Mouse (Mus musculus) embryonic fibroblast, embryonic 13.5 days (primary cell): ENCODE results near the gene Ccl22. TPM values are rescaled to one million over a fixed set of nuclear protein-coding genes. Genes with fewer than 3 reads are reported as not detected.

Experiments
- H3K27ac ChIP-seq: 2 replicates; pipeline ENCODE4 v1.5.1; 2012; ENCODE audit warnings: low read length, control low read depth, inconsistent platforms; ENCODE audit not compliant: insufficient read depth
- H3K4me1 ChIP-seq: 2 replicates; pipeline ENCODE4 v1.6.1; 2011; ENCODE audit warnings: low read length; ENCODE audit not compliant: control insufficient read depth, insufficient read depth
- H3K4me3 ChIP-seq: 2 replicates; pipeline ENCODE4 v1.5.1; 2011; ENCODE audit warnings: mild to moderate bottlenecking, control low read depth, low read length; ENCODE audit not compliant: insufficient read depth
- CTCF ChIP-seq: IDR thresholded peaks from 2 replicates; pipeline ENCODE4 v1.5.1; 2011; ENCODE audit warnings: mild to moderate bottlenecking, control low read depth, low read length, moderate library complexity, borderline replicate concordance; ENCODE audit not compliant: insufficient read depth
- POLR2A ChIP-seq: IDR thresholded peaks from 2 replicates; pipeline ENCODE4 v1.6.1; 2011; ENCODE audit warnings: low read depth, mild to moderate bottlenecking, control low read depth, low read length, moderate library complexity
- polyA plus RNA-seq: library from polyadenylated mRNA; stranded (reverse); fragments of >200 nt; gene quantifications from 2 replicates; pipeline ENCODE4 v1.2.4, GENCODE M21; 2011; ENCODE audit warnings: low read depth; ENCODE audit not compliant: missing spikeins, insufficient read length

The Ccl22 gene
- polyA plus RNA-seq, 1 experiment = not detected

DNA sequence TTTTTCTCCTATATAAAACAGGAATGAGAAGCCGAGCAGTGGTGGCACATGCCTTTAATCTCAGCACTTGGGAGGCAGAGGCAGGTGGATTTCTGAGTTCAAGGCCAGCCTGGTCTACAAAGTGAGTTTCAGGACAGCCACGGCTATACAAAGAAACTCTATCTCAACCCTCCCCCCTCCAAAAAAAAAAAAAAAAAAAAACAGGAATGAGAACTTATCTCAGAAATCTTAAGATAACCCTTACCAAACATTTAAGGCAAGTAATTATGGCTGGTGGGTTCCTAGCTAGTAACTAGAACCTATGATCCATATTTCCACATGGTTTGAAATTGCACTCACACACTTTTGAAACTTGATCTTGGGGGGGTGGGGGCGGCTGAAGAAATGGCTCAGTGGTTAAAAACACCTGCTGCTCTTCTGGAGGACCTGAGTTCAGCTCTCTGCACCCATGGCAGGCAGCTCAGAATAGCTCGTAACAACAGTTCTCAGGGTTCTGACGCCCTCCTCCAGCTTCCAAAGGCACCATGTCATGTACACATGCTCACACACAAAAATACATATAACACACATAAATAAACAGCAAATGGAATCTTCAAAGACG, 40.7 kb downstream of the Ccl22 start:
- TF ChIP-seq POLR2A (no peak), CTCF (no peak)

DNA sequence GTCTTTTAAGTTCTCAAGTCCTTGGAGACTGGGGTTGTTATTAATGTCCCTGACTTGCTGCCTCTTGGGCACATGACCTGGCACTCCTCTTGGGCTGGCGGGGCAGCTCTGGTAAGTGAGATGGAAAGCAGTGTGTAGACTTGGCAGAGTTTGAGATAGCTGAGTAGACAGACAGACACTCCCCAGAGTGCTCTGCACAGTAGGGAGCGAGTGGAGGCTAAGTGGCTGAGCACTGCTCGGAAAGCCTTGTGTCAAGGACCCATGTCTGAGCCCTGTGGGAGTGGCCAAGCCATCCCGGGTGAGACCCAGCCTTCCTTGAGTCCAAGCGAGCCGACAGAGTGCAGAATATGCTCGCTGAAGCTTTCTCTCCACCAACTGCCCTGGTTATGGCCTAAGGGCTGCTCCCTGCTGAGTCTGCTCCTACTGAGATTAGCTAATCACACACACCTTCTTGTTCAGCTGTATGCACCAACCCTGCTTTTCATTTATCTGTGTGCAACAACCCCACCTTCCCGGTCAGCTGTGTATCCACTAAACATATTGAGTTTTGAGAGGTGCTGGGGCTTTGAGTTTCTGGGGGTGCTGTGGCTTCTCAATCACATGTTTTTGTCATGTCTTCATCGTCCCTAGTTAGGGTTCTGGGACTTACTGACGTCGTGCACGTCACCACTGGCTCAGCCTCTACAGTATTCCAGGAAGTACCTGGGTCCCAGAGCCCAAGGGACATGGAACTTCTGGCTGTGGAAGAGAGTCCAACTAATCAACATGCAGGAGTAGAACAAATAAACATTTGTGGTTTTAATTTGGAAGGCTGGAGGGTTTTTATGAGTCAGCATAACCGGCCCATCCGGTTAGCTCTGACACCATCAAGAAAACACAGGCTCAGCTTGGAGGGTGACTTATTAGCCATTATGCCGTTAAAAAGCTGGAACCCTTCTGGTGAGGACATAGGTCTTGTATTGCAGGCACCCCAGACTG, 42.4 kb downstream of the Ccl22 start:
- H3K27ac ChIP-seq = peak overlapping the region; percentile 90
- no peak for TF ChIP-seq CTCF
- TF ChIP-seq POLR2A = no peak
- no peak overlapping the region for H3K4me3 ChIP-seq
- H3K4me1 ChIP-seq = peaks cover 23% of the 10 kb centered on the region

More for the DNA sequence above, 40.7 kb downstream of the Ccl22 start:
- H3K27ac ChIP-seq = no peak overlapping the region
- no peak overlapping the region for H3K4me3 ChIP-seq
- peaks cover 23% of the 10 kb centered on the region for H3K4me1 ChIP-seq

- TF ChIP-seq POLR2A (no peak), CTCF (no peak)
- Histone ChIP-seq H3K4me3 (no peak overlapping the region), H3K27ac (peak overlapping the region; percentile 90)
These were observed 44.0 kb downstream of the Ccl22 start for GRCm38 (mm10) chr8:94789256-94789955.

GRCm38 (mm10) chr8:94794368-94794767, 49.0 kb downstream of the Ccl22 start:
- Histone ChIP-seq H3K4me1 (peaks cover 5% of the 10 kb centered on the region), H3K4me3 (no peak overlapping the region), H3K27ac (no peak overlapping the region)
- no peak for TF ChIP-seq CTCF
- TF ChIP-seq POLR2A = no peak

More at GRCm38 (mm10) chr8:94789256-94789955, 44.0 kb downstream of the Ccl22 start:
- peaks cover 19% of the 10 kb centered on the region for H3K4me1 ChIP-seq

- Histone ChIP-seq H3K4me3 (no peak overlapping the region), H3K4me1 (peaks cover 1% of the 10 kb centered on the region; the same call in 1 of the 2 replicates), H3K27ac (no peak overlapping the region)
- TF ChIP-seq POLR2A = no peak
- no peak for TF ChIP-seq CTCF
These were observed 49.4 kb downstream of the Ccl22 start for GRCm38 (mm10) chr8:94794782-94795181.

DNA sequence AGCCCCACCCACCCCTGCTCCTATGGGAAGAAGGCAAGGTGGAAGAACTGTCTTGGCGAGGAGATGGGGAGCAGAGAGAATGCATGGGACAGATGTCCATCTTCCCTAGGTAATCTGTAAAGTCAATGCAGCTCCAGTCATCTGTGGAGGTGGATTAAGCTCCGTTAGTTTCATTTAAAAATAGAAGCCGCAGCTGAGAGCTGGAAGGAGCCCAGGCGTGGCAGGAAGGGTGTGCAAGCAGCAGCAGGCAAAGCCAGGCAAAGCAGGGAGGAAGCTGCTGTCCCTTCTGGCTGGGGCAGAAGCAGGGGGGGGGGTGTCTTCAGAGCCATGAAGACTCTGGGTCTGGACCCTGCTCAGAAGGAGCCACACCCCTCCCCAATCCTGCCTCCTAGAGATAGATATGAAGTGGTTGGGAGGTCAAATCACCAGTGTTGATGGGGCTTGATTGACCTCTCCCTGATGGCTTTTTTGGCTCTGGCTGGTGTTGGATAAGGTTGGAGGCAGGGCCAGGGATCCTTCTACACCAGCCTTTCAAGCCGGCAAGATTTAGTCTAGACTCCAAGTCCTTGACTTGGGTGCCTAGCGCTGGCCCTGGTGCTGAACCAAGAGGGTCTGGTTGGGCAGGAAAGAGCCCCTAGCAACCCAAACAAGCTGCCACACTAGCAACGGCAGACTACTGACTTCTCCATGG, 55.0 kb downstream of the Ccl22 start:
- no peak overlapping the region for H3K4me3 ChIP-seq
- no peak overlapping the region for H3K27ac ChIP-seq
- TF ChIP-seq CTCF (no peak), POLR2A (no peak)
- peaks cover 4% of the 10 kb centered on the region; the same call in 1 of the 2 replicates for H3K4me1 ChIP-seq

Other genes with a start within 250 kb of the Ccl22 start
- 29.5 and 30.7 TPM in 2 replicates for gene Cpne2, start 212.6 kb upstream of the Ccl22 start, polyA plus RNA-seq
- gene Rspry1, start 143.7 kb upstream of the Ccl22 start, polyA plus RNA-seq = 28.5 and 43.2 TPM in 2 replicates
- 52.8 and 54.9 TPM in 2 replicates for gene Fam192a, start 143.6 kb upstream of the Ccl22 start, polyA plus RNA-seq
- gene Arl2bp, start 79.0 kb upstream of the Ccl22 start, polyA plus RNA-seq = 89.0 and 100 TPM in 2 replicates
- gene Pllp, start 49.3 kb upstream of the Ccl22 start, polyA plus RNA-seq = 0.60 TPM in 1 of 2 replicates, not detected in the other
- 30.9 and 34.7 TPM in 2 replicates for gene Cx3cl1, start 26.4 kb downstream of the Ccl22 start, polyA plus RNA-seq
- gene Ccl17, start 64.9 kb downstream of the Ccl22 start, polyA plus RNA-seq = not detected in 2 replicates
- gene Coq9, start 92.7 kb downstream of the Ccl22 start, polyA plus RNA-seq = 46.5 and 48.9 TPM in 2 replicates
- gene Ciapin1, start 92.8 kb downstream of the Ccl22 start, polyA plus RNA-seq = 27.6 and 35.3 TPM in 2 replicates
- 84.6 and 92.0 TPM in 2 replicates for gene Polr2c, start 111.9 kb downstream of the Ccl22 start, polyA plus RNA-seq
- gene Dok4, start 130.7 kb downstream of the Ccl22 start, polyA plus RNA-seq = 8.7 and 9.3 TPM in 2 replicates
- 39.2 and 43.7 TPM in 2 replicates for gene Ccdc102a, start 172.5 kb downstream of the Ccl22 start, polyA plus RNA-seq
- 0.49 and 0.63 TPM in 2 replicates for gene Adgrg5, start 178.1 kb downstream of the Ccl22 start, polyA plus RNA-seq
- 3.1 and 3.4 TPM in 2 replicates for gene Adgrg1, start 229.2 kb downstream of the Ccl22 start, polyA plus RNA-seq